Mouse (Mus musculus) olfactory bulb, adult 2 months (tissue): ENCODE data around the gene Olfr71.

Experiments
- CTCF ChIP-seq: fragments of 200-500 bp; IDR thresholded peaks from 2 replicates; pipeline ENCODE4 v1.5.1; 2012; ENCODE audit warnings: low read depth, mild to moderate bottlenecking, low read length, moderate library complexity; ENCODE audit not compliant: insufficient read depth
- POLR2A ChIP-seq: fragments of 200-500 bp; IDR thresholded peaks from 2 replicates; pipeline ENCODE4 v1.6.1; 2012; ENCODE audit warnings: mild to moderate bottlenecking, low read depth, low read length, moderate library complexity; ENCODE audit not compliant: insufficient read depth

DNA sequence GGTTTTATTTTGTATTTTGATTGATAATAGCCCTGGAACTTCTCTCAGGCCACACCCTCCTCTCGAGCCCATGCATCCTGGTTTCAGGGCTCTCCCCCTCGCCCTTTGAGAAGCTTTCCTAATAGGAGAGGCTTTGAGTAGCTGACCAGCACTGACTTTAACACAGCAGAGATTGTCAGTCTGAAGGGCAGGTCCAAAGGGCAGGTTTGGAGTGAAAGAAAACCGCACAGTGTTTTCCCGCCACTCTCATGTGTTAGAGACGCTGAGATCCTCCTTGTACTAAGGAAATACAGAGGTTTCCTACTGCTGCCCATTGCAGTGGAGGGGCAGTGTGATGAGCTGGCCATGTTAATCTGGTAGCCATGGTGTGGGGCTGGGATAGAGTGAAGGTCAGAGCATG is 35.1 kb downstream of the Olfr71 start:
- TF ChIP-seq CTCF (no peak), POLR2A (no peak)
